Mouse (Mus musculus) activated CD4-positive, CD25-positive, alpha-beta regulatory T cell, adult 4 months (primary cell): ENCODE measurements around the gene Tle4. TPM values are rescaled to one million over a fixed set of nuclear protein-coding genes. Genes with fewer than 3 reads are reported as not detected.

Experiments used
- ATAC-seq: one replicate; pipeline ENCODE4 v1.8.0; 2017
- polyA plus RNA-seq, 2 experiments: library from polyadenylated mRNA; unstranded; fragments of 100-300 nt; shearing (Covaris generic); gene quantifications; one replicate each; pipeline ENCODE4 v1.2.1; 2017

Gene Tle4
- polyA plus RNA-seq, 2 experiments from 2014 or later = 12.2 to 15.3 TPM

DNA sequence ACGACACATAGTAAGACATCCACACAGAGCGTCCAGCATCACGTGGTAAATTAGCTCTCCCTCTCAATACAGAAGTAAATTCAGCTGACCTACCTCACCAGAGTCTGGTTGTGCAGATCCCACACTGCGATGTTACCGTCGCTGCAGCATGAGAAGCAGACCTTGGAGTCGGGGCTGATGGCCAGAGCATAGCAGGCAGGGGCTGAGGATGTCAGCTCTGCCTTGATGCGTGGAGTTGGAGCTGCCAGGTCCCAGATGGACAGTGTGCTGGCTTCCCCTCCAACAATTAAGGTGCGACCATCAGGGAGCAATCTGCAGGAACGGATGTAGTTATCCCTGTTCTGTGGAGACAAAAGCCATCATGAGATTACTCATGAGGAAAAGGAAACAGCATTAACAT lies 144.4 kb downstream of the Tle4 start:
- no peak for ATAC-seq

DNA sequence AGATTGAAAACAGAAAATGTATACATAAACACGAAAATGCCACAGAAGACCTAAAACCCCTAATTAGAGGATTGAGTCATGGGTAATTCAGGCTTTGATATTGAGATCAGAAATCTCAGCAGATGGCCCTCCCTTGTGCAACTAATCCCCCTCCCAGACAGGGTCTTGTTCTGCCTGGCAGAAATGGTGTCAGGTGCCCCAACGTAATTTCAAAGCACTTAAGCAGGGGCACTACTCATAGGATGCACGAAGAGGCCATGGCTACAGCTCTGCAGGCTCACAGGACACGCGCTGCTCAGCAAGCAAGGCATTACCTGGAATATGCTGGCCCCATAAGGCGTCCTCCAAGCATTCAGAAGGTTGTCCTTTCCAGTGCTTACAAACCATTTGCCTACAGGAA lies 146.5 kb downstream of the Tle4 start:
- ATAC-seq = no peak

GRCm38 (mm10) chr19:14449738-14450137 lies 148.1 kb downstream of the Tle4 start:
- no peak for ATAC-seq

DNA sequence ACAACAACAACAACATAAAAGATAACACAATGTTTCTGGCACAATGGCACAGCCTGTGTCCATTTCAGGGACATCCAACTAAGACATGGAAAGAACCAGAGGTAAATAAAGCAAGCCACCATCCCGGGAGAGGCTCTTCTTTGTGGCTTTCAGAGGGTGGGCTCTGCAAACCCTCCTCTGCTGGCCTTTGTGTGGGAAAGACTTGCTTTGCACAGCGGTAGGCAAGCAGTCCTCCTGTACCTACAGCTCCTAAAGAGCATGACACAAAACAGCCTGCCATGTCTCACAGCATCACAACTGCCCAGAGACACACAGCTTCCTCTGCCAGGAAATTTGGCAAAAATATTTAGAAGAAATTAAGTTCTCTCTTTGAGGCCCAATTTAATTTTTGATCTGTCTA lies 149.3 kb downstream of the Tle4 start:
- ATAC-seq = no peak

DNA sequence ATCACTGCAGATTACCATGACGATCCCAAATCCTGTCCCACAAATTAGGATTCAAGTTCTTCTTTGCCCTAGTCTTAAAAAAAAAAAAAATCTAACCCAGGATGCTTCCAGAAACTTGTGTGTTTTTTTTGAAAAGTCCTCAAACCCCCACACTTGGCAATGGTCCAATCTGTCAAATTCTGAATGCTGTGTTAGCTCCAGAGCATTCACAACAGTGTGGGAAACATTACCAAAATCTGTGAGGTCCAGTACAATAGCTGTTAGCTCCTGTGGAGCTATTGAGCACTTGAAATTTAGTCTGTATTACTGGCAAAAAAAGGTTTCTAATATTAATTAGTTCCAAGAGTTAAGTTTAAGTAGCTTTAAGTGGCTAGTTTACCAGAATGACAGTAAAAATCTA lies 150.4 kb downstream of the Tle4 start:
- no peak for ATAC-seq

GRCm38 (mm10) chr19:14441861-14442260 lies 156.0 kb downstream of the Tle4 start:
- ATAC-seq = no peak

DNA sequence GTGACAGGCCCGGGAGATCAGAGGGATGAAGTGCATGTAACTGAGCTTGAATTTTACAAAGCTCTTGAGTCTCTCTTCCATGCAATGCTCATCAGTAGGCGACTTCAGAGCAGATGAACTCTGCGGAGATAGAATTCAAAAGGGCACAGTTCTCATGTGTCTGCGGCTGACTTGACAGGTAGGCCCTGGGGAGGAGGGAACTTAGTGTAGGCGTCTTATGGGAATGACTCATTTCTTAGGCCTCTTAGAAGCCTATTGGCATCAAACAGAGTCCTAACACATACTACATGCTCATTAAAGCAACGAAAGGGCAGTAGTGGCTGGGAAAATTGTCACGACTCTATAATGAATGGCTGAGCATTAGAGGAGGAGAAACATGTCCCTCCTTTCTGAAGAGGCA lies 160.6 kb downstream of the Tle4 start:
- peak; percentile 40 for ATAC-seq

DNA sequence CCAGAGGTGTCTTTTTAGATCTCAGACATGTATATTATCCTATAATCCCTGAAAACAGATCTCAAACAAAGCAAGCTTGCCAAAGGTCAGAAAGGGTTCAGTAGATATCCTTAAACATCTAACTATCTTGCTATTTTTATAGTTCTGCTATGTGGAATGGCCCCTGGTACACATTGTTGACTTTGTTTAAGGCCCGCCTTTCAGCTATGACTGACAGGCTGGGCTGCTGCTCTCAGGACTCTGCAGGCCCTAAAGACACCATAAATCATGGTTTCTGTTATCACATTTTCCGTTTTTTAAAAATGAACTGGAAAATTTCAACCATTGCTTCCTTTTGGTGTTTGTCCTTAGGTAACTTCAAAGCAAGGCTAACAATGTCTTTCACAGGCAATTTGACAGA lies 161.3 kb downstream of the Tle4 start:
- ATAC-seq = no peak

GRCm38 (mm10) chr19:14435681-14436376 lies 162.0 kb downstream of the Tle4 start:
- ATAC-seq = no peak

DNA sequence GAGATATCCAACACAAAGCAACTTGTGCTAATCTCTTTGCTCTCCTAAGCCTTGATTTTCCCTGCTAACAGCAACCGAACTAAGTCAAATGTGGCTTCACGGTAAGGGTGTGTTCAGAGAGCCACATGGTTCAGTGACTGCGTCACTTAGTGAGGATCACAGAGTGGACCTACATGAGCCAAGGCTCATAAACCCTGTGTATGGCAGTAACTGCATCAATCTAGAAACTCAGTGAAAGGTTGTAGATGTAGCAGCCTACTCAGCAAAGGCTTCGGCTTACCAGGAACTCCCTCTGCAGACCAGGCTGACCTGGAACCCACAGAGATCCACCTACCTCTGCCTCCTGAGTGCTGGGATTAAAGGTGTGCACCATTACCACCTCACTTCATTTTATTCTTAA lies 164.0 kb downstream of the Tle4 start:
- ATAC-seq = no peak

DNA sequence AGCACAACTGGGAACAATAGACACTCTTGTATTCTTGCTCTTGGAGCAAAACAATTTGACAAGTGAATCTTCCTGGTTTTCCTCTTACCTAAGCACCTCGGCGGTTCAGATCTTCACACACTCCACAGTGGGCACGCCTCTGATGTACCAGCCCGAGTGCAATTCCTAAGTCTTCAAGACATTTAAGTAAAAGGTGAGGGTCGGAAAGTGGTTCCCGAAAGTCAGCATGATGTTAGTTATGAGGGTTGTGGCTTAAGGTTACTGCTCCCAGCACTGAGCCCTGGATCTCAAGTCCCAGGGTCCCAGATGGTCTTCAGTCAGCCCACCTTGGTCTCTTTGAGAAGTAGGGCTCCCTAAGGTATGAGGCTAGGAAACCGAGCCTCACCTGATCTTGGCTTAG lies 165.4 kb downstream of the Tle4 start:
- no peak for ATAC-seq

DNA sequence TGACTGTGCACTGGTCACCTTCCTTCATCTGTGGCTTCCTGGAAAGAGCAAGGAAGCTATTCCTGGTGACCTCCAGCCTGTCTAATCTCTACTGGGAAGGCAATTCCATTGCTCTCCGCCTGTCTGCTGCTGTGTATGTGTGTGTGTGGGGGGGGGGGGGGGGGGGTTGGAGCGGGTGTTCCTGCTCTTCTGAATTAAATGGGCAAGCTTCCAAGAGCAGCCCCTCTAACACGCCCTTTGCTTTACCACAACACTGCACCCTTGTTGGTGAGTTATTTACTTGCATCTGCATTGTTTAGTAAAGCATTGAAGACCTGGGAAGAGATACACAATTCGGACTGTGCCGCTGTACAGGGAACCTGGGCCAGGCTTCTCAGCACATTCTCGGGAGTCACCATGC lies 170.9 kb downstream of the Tle4 start:
- ATAC-seq = no peak

DNA sequence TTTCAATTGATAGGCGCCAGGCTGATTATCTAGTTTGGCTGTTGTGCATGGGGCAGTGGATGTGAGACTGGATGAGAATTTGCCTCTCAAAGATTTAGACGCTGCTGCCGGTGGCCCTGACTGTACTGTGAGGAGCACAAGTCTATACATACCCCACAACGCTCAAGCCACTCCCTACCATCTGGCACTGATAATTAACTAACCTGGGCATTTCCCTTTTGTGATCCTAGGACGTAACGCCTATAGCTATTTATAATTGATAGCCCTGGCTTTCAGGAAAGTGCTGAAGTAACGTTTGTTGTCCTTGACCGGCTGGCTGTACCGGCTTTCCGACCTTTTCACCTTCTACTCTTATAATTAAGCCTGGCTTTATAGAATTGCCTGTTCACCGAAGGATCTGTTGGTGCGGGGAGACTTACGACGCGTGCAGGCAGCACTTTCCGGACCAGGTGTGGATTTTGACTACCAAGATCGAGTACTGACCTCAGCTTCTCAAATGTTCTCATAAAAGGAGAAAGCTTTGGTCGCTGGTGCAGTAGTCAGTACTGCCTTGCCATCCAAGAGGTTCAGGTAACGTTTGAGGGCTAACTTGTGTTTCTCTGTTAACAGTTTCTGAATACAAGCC lies 171.5 kb downstream of the Tle4 start:
- no peak for ATAC-seq

GRCm38 (mm10) chr19:14425122-14425521 lies 172.7 kb downstream of the Tle4 start:
- ATAC-seq = no peak

GRCm38 (mm10) chr19:14424016-14424964 lies 173.6 kb downstream of the Tle4 start:
- no peak for ATAC-seq

DNA sequence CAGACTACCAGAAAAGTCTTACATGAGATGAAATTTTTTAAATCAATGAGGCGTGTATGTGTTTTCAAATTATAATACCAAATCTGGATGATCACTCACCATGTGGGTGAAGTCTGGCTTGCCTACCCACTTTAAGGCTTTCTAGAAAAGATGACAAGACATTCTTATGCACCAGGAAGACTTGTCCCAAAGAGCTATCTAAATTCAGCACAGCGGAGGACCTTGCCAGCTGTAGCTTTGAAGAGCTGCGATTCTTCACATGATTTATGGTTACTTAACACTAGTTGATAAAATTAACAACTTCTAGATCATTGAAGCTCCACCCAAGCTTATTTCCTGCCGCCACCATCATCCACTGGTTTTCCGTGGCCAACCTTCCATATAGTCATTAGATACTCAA lies 176.2 kb downstream of the Tle4 start:
- ATAC-seq = no peak

- no peak for ATAC-seq
Observed at GRCm38 (mm10) chr19:14419886-14420285, 178.0 kb downstream of the Tle4 start.

DNA sequence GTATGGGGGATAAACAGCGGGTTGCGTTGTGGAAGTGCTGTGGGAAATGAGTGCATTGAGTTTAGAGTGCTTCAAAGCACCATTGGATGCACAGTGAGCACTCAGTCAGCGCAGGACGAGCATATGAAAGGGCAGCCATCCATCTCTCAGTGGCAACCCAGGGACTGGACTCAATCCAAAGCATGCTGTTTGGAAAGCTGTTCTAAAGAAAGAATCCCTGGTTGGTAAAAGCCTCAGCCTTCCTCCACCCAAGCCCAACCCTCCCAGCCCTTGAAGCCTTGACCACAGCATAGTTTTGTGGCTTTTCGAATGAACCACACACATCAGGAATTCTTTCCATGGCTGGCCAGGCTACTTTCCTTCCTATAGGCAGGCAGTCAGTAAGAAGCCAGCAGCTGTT lies 181.0 kb downstream of the Tle4 start:
- ATAC-seq = no peak

DNA sequence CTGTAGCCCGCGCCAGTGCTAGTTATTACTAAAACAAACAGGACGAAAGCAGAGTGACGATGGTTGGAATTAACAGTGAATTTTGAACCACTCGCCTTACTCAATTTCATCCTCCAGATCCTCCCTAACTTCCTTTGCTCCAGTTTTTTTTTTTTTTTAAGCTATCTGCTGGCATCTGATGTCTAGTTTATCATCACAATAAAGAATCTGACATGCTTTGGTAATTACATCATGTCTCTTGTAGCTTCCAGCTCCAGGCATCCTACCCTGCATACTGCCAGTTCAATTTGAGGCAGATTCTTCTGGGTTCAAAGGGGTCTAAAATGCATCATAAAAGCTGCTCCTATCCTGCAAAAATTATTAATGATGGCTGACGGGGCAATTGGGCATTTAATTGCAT lies 181.9 kb downstream of the Tle4 start:
- ATAC-seq = no peak

GRCm38 (mm10) chr19:14414957-14415356 lies 182.9 kb downstream of the Tle4 start:
- ATAC-seq = no peak

- ATAC-seq = no peak
Observed at GRCm38 (mm10) chr19:14406603-14407002, 191.2 kb downstream of the Tle4 start.
